Mouse (Mus musculus) spleen, postnatal 0 days (tissue): ENCODE measurements around the gene Spata2l. TPM values are rescaled to one million over a fixed set of nuclear protein-coding genes. Genes with fewer than 3 reads are reported as not detected.

Source experiments
- polyA plus RNA-seq: library from polyadenylated mRNA; unstranded; fragments of >200 nt; fragmentation: Nextera tagmentation; extraction: Ambion mirVana; gene quantifications from 2 replicates; pipeline ENCODE4 v1.2.1, GENCODE M21; 2015

Gene Spata2l
- 1.5 and 2.4 TPM in 2 replicates for polyA plus RNA-seq

DNA sequence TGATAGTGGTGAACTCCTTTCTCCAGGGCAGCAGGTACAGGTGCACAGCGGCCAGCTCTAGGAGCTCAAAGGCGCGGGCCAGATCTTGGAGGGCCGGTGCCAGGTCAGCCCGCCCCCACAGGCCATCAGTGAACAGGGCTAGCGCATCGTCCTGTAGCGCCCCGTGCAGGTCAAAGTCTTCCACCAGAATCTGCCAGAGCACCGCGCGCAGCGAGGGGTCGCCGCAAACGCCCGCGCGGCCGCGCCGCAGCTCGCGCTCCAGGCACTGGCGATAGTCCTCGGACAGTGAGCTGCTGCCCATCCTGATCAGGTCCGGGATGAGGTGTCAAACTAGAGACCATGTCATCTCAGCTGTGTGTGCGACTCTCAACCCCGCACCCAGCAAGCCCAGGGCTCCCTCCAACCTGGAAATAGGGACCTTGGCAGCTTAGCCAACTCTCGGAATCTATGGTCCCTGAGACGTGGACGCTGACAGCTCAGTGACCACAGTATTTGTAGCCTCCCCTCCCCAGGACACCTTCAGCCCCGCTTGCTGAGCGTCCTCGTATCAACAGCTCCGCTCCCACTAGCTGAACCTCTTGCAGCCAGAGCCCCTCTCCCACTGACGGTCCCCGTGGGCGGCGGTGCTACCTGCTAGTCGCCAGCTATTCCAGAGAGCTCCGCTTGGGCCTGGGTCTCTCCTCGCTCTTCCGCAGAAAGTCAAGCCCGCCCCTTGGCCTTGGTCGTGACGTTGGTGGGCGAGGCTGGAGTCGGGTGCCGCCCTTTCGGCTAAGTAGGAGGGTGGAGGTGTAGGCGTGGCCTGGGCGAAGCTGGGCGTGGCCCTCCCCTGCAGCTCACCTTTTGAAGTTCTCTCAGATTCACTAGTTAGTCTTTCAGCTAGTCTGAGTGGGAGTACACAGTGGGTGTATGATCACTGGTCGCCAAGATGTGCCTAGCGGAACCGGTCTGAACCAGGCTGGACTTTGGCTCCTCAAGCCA lies at the start of gene Spata2l:
Spata2l (minus strand) TSS at position 714 of the 978 bp plus-strand sequence.

DNA sequence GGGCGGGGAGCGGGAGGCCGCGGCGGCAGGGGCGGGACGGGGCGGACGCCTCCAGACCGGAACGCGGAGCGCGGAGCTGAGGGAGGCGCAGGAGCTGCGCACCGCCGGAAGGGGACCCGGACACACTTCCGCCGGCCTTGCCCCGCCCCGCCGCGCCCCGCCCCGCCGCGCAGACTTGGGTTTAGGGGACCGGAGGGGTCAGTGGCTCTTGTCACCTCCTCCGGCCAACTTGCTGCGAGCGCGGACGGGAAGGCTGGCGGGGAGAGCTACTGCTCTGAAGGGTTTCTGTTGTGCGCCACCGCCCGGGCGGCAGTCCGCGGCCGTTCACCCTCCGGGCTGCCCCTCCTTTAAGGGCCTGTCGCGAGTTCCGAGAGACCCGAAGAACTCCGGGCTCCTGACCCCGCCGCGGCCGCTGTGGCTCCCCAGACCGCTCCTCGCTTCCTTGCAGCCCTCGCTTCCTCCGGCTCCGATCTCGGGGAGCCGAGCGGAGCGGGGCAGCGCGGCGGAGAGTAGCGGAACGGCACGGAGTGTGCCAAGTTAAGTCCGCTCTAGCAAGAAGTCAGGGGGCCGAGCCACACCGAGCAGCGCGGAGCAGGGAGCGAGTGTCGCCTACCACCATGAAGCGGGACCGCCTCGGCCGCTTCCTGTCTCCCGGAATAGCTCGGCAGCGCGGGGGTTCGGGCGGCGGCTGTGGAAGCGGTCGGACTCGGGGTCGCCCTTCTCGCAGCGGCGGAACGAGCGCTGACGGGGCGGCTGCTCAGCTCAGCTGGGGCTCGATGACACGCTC lies 18.3 kb upstream of the Spata2l start, which contains the start of the genes Zfp276 and Vps9d1:
Zfp276 (plus strand) TSS at position 97 of the 787 bp plus-strand sequence.
Vps9d1 (minus strand) TSS at position 250 of the 787 bp plus-strand sequence.

DNA sequence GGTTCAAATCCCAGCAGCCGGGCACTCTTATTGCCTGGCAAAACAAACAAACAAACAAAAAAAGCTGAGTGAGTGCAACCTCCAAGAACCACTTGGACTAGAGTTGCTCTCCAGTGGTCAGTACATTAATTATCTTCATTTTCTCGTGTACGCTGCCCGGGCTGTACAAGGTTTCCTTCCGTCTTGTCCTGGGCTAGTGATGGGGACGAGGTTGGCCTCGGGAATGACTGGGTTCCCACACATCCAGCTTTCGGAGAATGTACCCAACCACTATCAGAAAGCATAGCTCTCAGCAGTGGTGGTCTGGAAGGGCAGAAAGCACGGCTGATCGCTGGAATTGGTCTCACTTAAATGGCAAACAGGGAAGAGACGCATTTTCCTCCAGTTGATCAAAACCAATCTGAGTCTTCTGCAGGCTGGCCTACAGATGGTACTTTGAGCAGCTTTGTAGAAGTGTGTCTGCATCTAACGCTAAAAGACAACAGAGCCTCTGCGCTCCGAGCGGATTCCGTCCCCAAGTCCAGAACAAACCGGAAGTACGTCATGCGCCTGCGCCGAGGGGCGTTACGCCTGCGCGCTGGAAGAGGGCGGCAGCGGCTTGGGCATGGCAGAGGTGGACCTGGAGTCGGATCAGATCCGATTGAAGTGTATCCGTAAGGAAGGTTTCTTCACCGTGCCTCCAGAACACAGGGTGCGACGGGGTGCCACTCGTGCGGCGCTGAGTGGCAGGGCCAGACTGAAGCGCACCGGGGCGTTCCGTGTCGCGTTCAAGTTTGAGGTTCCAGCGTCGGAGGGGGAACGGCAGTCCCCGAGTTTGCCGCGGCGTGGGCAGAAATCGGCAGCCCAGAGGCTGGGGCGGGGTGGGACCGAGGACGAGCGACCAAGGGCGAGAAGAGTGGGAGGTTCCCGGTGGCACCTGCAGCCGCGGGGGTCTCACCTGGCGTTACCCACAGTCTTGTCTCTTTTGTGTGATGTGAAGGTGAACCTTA lies 11.5 kb downstream of the Spata2l start, which contains the start of gene Cdk10:
Cdk10 (plus strand) TSS at position 565 of the 989 bp plus-strand sequence.

DNA sequence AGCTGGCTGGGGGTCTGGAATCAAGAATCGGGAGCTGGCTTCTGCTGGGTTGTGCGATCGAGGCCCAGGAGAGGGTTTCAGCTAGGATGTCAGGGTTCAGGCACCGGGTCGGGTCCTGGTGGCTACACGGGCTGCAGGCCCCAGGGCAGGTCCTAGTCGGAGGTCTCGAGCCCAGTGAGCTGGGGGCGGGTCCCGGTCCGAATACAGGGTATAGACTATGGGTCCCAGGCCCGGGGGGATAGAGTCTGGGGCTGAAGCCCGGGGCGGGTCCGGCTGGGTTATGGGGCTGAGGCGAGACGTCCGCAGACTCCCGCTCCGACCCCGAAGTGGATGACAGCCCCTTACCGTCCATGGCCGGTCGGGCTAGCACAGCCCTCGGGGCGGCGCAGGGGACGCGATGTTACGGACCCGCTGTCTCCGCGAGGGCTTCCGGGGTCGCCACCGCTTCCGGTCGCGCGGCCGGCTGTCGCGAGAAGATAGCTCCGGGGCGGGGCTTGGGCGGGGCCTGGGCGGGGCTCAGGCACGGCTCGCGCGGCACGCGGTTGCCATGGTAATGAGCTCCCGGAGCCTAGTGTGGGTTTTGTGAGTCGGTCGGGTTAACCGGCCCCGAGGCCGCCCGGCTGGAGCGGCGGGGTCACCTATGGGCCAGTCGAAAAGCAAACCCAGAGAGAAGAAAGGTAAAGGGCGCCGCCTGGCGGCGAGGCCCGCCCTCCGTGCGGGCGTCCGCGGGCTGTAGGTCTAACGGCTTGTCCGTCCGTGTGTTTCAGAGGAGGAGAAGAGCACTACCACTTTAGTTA lies 23.5 kb downstream of the Spata2l start, which contains the start of the genes Chmp1a and Spata33:
Chmp1a (minus strand) TSS at position 443 of the 797 bp plus-strand sequence.
Spata33 (plus strand) TSS at position 512 of the 797 bp plus-strand sequence.

DNA sequence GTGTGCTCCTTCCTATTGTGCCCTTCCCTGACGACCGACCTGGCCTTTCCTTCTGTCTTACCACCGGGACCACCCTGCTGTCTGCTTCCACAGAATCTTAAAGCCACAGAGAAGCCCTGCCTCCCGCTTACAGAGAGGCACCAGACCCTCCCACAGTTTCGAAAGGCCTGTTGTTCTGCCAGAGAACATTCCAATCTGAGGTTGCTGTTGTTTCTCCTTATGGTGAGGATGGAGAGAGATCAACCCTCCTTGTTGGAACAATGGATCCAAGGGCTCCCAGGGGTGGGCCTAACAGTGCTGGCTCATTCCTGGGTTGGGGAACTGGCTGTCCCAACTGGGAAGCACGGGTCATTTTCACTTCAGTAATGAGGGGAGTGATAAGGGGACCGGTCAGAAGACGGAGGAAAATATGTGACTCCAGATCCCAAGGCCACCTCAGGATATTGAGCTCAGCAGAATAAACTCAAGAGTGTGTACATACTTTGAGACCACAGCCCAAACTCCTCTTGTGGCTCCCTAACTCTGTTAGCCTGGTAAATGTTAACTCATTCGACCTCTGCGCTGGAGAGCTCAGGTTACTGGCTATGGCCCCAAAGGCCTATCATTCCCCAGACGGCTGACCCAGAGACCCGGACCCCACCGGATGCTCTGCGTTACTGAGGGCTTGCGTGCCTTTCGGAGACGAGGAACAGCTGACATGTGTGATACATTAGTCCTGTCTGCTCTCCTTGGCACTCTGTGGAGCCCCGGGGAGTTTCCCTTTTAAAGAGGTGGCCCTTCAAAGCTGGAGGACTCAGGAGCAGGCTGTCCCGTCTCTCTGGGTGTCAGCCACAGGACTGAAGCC lies 50.2 kb downstream of the Spata2l start, which contains the start of gene Dpep1:
Dpep1 (plus strand) TSS at position 677 of the 844 bp plus-strand sequence.

Other genes with a start within 250 kb of the Spata2l start
- 34.2 and 41.3 TPM in 2 replicates for gene Ankrd11, start 194.0 kb downstream of the Spata2l start, polyA plus RNA-seq
- 28.2 and 29.1 TPM in 2 replicates for gene Spg7, start 173.3 kb downstream of the Spata2l start, polyA plus RNA-seq
- 1,348 and 1,461 TPM in 2 replicates for gene Rpl13, start 133.9 kb downstream of the Spata2l start, polyA plus RNA-seq
- 10.3 and 14.4 TPM in 2 replicates for gene Cpne7, start 118.9 kb downstream of the Spata2l start, polyA plus RNA-seq
- 6.1 and 8.2 TPM in 2 replicates for gene Sult5a1, start 77.9 kb downstream of the Spata2l start, polyA plus RNA-seq
- gene Dpep1, start 50.0 kb downstream of the Spata2l start, polyA plus RNA-seq, result 8.9 and 10.5 TPM in 2 replicates
- gene Chmp1a, start 23.5 kb downstream of the Spata2l start, polyA plus RNA-seq, result 85.5 and 99.0 TPM in 2 replicates
- 0.33 and 0.43 TPM in 2 replicates for gene Spata33, start 23.4 kb downstream of the Spata2l start, polyA plus RNA-seq
- gene Cdk10, start 11.4 kb downstream of the Spata2l start, polyA plus RNA-seq, result 9.7 and 11.9 TPM in 2 replicates
- gene Zfp276, start 18.0 kb upstream of the Spata2l start, polyA plus RNA-seq, result 11.3 and 12.2 TPM in 2 replicates
- gene Vps9d1, start 18.1 kb upstream of the Spata2l start, polyA plus RNA-seq, result 7.9 and 10.9 TPM in 2 replicates
- 27.5 and 28.0 TPM in 2 replicates for gene Fanca, start 82.3 kb upstream of the Spata2l start, polyA plus RNA-seq
- 3.0 and 3.4 TPM in 2 replicates for gene Spire2, start 96.5 kb upstream of the Spata2l start, polyA plus RNA-seq
- gene Tcf25, start 137.5 kb upstream of the Spata2l start, polyA plus RNA-seq, result 81.3 and 88.0 TPM in 2 replicates
- gene Mc1r, start 170.9 kb upstream of the Spata2l start, polyA plus RNA-seq, result 0.13 and 0.18 TPM in 2 replicates
- 0.49 and 0.63 TPM in 2 replicates for gene Tubb3, start 175.2 kb upstream of the Spata2l start, polyA plus RNA-seq
- 16.1 and 17.4 TPM in 2 replicates for gene Def8, start 187.3 kb upstream of the Spata2l start, polyA plus RNA-seq
- 29.8 and 33.5 TPM in 2 replicates for gene Afg3l1, start 241.7 kb upstream of the Spata2l start, polyA plus RNA-seq